Mouse (Mus musculus): Measurements from ENCODE around the gene Timm10b.
A peak's percentile ranks its signal among the peaks of the same experiment; 100 is the strongest.

The Timm10b gene

DNA sequence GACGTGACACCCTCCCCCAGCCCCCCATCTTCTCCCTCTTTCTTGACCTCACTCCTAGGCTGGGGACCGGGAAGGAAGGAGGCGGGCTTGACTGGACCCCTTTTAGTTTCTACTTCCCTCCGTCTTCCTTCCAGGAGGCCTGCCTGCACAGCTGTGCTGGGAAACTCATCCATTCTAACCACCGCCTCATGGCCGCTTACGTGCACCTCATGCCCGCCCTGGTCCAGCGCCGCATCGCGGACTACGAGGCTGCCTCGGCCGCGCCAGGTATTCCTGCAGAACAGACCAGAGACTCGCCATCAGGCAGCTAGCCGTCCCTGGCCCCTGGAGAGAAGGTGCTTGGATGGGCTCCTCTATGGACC lies 1.0 kb downstream of the Timm10b start:
- DNase-seq (ENCODE audit: low spot score in 2 of 2) = peak in 1 of 2 experiments; percentile 79

DNA sequence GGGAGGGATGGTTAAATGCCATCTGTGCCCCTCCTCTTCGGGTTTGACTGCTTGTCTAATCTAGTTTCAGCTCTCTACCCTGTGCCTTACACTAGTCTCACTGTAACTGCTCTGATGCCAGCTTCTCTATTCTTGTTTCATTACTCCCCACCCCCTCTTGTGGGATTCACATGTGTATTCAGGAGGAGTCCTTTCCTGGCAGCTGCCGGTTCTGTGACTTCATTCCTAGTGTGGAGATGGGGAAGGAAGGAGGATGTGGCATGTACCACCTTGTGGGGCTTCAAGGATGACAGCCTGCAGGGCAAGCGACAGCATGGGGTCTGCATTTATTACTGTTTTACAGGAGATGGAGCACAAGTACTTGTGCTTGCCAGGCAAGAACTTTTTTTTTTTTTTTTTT lies 2.1 kb downstream of the Timm10b start:
- DNase-seq (ENCODE audit: low spot score in 2 of 2) = no peak

DNA sequence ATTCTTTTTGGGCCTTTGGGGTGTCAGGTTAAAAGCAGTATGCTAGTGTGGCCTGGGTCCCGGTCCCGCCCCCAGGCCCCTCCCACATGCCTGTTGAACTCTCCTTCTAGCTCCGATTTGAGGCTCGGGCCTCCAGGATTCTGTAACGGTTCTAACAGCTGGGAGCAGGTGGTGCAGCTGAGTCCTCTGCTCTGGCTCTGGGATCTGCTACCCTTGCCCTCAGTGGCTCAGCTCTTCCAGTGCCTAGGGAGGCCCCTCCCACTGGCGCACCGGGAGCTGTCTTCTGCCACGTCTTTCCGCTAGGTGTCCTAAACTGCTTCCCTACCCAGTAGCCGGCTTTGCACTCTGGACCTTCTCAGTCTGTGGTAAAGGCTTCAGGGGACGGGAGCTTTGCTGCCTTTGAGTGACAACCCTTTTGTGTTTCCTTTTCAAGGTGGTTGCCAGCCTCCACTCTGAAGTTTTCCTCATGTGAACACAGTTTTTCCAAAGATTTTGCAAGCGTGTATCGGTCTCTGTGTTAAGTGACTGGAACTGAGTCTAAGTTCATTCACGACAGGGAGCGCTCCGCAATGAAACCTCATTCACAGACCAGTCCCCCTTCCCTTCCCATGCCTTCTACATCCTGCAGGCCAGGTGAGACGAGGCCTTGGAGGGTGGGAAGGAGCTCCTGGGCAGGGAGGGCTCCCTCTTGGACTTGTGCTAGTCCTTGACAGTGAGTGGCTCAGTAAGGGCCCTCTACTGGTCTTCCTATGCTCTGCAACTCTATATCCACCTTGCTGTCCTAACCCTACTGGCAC lies 11.0 kb downstream of the Timm10b start, which contains the start of gene Dnhd1:
Gene Dnhd1, plus strand, starts transcription at position 189 of the 797 bp plus-strand sequence.
- peak; percentile 57 to 81 for DNase-seq (ENCODE audit: low spot score in 2 of 2)

DNA sequence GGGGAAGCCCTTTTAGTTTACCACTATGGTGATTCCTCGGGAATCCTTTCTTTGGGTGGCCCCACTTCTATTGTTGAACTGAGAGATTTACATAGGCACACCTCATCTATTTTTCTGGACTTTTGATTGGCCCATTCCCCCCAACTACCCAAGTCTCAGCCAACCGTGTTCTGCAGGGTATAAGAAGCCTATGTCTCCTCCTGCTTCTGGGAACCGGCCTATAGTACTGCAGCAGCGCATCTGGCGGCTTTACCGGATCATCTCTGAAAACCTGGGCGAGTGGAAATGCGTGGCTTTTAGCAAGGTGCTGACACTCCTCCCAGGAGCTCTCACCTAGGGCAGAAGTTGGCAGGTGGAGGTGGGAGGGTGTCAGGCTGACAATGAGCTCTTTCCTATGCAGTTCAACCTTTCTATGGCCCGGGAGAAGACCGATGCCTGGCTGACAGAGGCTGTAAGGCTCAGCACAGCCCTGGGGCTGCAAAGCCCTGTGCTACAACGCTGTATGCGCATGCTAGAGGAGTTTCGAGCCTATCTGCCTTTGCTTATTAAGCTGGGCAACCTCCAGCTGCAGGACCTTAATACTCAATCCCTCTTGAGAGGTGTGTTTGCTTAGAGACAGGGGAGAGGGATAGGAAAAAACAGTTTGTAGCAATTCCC lies 45.8 kb downstream of the Timm10b start:
- DNase-seq (ENCODE audit: low spot score in 2 of 2) = no peak

DNA sequence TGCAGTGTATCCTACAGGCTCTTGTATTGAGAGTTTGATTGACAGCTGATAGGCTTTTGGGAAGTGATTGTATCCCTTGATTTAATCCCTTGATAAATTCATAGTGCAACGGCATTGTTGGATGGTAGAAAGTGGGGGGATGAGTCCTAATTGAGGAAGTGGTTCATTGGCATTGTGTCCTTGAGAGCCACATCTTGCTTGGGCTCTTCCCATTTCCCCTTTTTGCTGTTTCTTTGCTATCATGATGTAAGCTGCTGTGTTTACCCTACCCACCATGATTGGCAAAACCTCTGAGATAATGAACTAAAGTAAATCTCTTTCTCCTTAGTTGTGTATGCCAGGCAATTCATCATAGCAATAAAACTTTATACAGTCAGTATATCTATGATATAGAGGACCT lies 51.0 kb downstream of the Timm10b start:
- DNase-seq (ENCODE audit: low spot score in 2 of 2) = no peak

Measured in spleen, postnatal 4 days (tissue).